Mouse (Mus musculus): Measurements from ENCODE around the gene Rhox1.
"Not testable (repeated sequence)": the region's sequence is repeated elsewhere in the genome, so short reads cannot be mapped to it uniquely, and the experiment has no call there.

- TF ChIP-seq CTCF (IDR thresholded peaks at IDR 0.05; ENCODE audit: low read depth); EP300 (optimal IDR thresholded peaks at IDR 0.05): not testable (repeated sequence)
Measured at GRCm38 (mm10) chrX:37222158-37222557, at the start of gene Rhox1.
